Mouse (Mus musculus) MEL (cell line): ENCODE measurements around the gene Cdk1.
"Not testable (repeated sequence)": the region's sequence is repeated elsewhere in the genome, so short reads cannot be mapped to it uniquely, and the experiment has no call there.

Source experiments
- CTCF ChIP-seq, 3 experiments: IDR thresholded peaks in 2 of 3; conservative IDR thresholded peaks in 1 of 3; 2 replicates each; pipeline ENCODE4 v1.5.1; 2011 to 2012; ENCODE audit warnings: low read length in 3 of 3, low read depth in 2 of 3, mild to moderate bottlenecking in 2 of 3, improper control_type of control experiment in 1 of 3, inconsistent platforms in 1 of 3, mixed read lengths in 1 of 3, moderate library complexity in 1 of 3; ENCODE audit not compliant: control insufficient read depth in 1 of 3, insufficient read depth in 1 of 3, poor library complexity in 1 of 3, severe bottlenecking in 1 of 3
- E2F4 ChIP-seq: IDR thresholded peaks from 2 replicates; pipeline ENCODE4 v1.6.1; 2011; ENCODE audit warnings: low read depth, low read length, improper control_type of control experiment, borderline replicate concordance
- EP300 ChIP-seq, 2 experiments: IDR thresholded peaks; 2 replicates each; pipeline ENCODE4 v1.6.1; 2011; ENCODE audit warnings: improper control_type of control experiment in 2 of 2, low read length in 2 of 2, low read depth in 1 of 2, mild to moderate bottlenecking in 1 of 2
- POLR2A ChIP-seq, 2 experiments: IDR thresholded peaks; 2 replicates each; pipeline ENCODE4 v1.6.1; 2011 to 2012; ENCODE audit warnings: low read length in 2 of 2, mild to moderate bottlenecking in 2 of 2, control low read depth in 1 of 2, improper control_type of control experiment in 1 of 2, low read depth in 1 of 2, moderate library complexity in 1 of 2; ENCODE audit not compliant: control insufficient read depth in 1 of 2, insufficient read depth in 1 of 2, poor library complexity in 1 of 2
- POLR2AphosphoS2 ChIP-seq: IDR thresholded peaks from 2 replicates; pipeline ENCODE4 v1.6.1; 2011; ENCODE audit warnings: low read length, improper control_type of control experiment
- POLR2AphosphoS5 ChIP-seq: IDR thresholded peaks from 2 replicates; pipeline ENCODE4 v1.6.1; 2012; ENCODE audit warnings: low read depth, borderline replicate concordance, mild to moderate bottlenecking, inconsistent platforms, low read length, moderate library complexity, mixed read lengths
- SIN3A ChIP-seq: IDR thresholded peaks from 2 replicates; pipeline ENCODE4 v1.6.1; 2012; ENCODE audit warnings: low read length, improper control_type of control experiment, inconsistent platforms

GRCm38 (mm10) chr10:69353086-69353479, 345 bp upstream of the Cdk1 start:
- TF ChIP-seq POLR2A (IDR thresholded peaks at IDR 0.05; ENCODE audit: control insufficient read depth in 1 of 2, insufficient read depth in 1 of 2, low read depth in 1 of 2, low read length in 2 of 2, poor library complexity in 1 of 2); CTCF (IDR thresholded peaks at IDR 0.05 in 2 of 3, conservative IDR thresholded peaks at IDR 0.05 in 1 of 3; ENCODE audit: control insufficient read depth in 1 of 3, insufficient read depth in 1 of 3, low read depth in 2 of 3, low read length in 3 of 3, poor library complexity in 1 of 3, severe bottlenecking in 1 of 3); EP300 (IDR thresholded peaks at IDR 0.05; ENCODE audit: low read depth in 1 of 2, low read length in 2 of 2); E2F4; POLR2AphosphoS2; POLR2AphosphoS5; SIN3A: not testable (repeated sequence)
